Mouse (Mus musculus) gastrocnemius, postnatal 4 days (tissue): ENCODE data around the gene Pde11a. TPM values are rescaled to one million over a fixed set of nuclear protein-coding genes. Genes with fewer than 3 reads are reported as not detected.

Experiments used
- DNase-seq, 2 experiments: peaks; one replicate each; pipeline ENCODE4 v3.0.0; 2021 to 2022; ENCODE audit warnings: low spot score in 2 of 2, mixed read lengths in 2 of 2
- long read RNA-seq, 2 experiments: library from polyadenylated mRNA; stranded (forward); transcript quantifications; one replicate each; pipeline ENCODE4 v2.0.0; 2021
- total RNA-seq, 2 experiments: library from RNA; stranded (reverse); gene quantifications; 2 replicates each; pipeline ENCODE4 v1.2.3; 2021

The Pde11a gene
- under 1 TPM; 0.13 to 0.15 TPM for total RNA-seq
- long read RNA-seq, experiment 1 = 0 reads
- long read RNA-seq, experiment 2, partial matches to known transcripts = 0 of 1 reads
- long read RNA-seq, experiment 2, other reads (novel, unspliced or antisense) = 1 of 1 reads

DNA sequence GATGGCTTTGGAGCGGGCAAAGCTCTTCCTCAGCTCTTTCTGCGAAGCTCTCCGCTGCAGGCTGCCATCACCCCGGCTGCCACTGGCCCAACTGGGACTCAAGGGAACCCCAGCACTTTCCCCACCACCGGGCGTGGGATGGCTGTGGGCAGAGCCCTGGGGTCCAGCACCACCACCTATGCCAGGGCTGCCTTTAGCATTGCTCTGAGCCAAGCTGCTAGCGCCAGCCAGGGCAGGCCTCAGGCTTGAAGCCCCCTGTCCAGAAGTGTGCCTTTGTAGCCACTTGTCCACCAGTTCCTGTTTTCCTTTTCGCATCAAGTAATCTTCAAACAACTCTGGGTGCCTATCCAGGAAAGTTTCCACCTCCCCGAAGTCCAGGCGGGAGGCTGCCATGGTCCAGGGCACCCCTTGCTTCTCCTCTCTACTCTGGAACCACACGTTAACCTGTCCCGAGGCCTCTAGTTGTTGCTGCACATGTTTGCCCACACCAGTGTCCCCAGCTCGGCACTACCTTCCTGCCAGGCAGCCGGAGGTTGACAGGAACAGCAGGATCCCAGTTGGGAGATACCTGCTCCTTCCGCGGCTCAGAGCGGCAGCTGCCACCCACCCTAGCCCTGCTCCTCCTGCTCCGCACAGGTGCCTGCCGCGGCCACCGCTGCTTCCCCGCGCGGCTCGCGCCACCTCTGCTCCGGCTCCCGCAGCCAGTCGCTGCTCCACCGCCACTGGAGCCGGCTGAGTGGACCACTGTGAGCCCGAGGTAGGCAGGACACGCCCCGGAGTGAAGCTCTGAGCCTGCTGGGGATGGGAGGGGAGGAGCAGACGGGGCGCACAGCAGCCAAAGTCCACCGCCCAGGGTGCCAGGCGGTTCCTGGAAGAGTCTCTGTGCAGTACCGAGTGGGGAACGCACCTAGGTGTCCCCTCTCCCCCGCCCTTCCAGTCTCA, at the start of gene Pde11a:
Gene Pde11a (minus strand): TSS at position 560 of the 942 bp plus-strand sequence.
- peak in 1 of 2 experiments; percentile 17 for DNase-seq

DNA sequence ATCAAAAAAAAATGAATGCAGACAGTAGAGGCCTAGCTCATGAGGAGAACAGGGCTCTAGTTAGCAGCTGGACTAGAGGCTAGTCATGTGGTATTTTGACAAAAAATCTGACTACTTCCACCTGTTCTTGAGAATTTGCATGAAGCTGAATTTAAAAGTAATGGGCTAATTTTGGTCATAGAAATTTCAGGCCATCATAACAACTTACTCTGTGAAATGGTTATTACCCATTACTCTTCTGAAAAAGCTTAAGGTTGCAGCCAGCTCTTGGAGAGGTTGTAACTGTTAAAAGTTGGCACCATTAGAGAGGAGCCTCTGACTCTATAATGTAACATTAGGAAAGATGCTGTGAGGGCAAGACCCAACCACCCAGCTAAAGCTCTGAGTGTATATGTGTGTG, 48.0 kb upstream of the Pde11a start:
- no peak for DNase-seq

DNA sequence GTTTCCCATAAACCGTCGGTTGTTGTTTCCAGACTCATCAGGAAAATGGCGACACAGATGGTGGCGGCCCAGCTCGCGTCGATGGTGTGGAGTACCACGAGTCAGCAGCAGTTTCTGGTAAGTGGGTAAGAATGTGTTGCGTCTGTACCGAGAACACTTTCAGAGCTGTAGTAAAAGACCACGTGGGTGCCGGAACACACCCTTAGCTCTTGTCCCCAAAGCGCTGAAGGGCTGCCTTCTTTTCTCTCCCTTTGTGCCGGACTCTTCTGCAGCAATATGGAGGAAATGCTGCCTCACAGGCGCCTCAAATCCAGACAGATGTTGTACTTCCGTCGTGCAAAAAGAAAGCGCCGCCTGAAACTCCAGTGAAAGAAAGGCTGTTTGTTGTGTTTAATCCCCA, 40.1 kb upstream of the Pde11a start:
- no peak for DNase-seq

DNA sequence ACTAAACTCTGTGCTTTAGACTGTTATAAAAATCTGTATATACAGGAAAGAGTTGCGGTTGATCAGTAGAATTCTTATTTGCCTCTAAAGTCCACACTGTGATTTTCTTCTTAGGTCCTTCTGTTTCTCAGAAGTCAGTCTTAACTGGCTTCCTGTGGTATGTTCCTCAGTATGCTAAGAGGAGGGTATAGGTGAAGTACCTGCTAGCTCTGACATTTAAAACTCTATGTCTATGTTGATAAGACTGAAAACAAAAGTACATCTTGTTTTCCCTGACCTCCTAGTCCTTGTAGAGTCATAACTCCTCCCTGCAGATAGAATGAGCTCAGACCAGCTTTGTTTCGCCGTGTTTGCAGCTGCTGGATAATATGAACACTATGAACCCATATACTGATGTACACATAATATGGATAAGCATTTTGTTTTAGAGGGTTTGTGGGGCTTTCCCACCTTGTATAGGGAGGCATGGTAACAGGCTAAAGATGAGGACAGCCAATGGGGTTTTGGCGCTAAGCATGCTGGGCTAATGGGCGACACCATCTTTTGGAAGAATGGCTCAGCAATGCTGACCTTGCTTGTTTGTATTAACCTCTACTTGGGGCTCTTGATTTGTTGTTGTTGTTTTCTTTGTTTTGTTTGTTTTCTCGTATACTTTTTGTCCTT, 36.1 kb upstream of the Pde11a start:
- no peak for DNase-seq

DNA sequence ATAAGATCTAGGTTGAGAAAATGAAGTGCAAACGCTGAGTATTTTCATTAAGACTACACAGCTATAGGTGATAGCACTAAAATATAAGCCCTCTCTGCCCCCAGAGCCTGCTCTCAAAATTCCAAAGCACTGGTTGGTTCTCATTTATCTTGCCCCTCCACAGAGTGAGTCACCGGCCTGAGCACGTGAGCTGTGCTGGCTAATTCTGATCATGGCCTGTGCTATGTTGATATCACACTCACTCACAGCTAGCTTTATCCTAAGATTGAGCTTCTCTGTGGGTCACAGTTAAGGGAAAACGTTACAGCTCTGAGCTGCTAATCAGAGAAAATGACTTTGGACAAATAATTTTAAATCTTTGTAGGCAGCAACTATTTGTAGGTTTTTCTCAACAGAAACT, 33.7 kb upstream of the Pde11a start:
- no peak for DNase-seq

DNA sequence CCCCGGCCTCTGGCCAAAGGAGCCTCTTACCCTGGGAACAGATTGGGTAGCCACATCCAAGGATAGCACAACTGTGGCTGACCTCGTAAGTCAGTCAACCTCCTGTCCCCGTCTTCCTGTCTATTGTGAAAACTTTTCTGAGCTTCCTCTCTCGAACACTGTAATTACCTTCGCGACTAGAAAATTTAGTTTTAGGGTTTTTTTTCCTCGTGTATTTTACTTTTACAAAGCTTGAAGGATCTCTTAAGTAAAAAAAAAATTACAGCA, 32.0 kb upstream of the Pde11a start:
- no peak for DNase-seq

DNA sequence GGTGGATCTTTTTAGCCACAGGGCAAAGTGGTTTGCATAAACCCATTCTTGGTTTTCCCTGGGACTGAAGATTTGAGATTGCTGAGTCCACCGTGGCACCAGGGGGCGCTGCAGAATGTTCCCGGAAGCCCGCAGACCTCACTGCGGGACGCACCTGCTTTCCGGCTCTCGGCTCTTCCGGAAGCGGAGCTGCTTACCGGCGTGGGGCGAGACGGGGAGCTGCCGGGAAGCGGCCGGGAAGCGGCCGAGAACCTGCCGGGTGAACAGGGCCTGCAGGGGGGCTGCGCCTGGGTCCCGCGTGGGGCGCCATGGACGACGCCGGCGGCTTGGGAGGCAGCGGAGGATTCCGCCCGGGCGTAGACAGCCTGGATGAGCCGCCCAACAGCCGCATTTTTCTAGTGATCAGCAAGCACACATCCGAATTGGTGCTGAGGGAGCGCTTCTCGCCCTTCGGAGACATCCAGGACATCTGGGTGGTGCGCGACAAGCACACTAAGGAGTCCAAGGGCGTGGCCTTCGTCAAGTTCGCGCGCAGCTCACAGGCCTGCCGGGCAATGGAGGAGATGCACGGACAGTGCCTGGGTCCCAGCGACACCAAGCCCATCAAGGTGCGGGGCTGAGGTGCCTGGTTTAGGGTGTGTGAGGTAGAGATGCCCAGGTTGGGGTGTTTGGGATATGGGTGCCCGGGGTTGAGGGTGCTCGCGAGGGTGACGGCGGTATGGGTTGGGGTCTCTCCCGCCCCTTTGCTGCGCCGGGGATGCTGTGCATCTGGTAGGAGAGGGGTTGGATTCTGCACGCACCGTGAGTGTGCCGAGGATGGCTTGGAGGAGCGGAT, 31.5 kb upstream of the Pde11a start, which contains the start of gene Rbm45:
Gene Rbm45 (plus strand): TSS at position 164 of the 835 bp plus-strand sequence.
- DNase-seq = peak; percentile 81 to 89

DNA sequence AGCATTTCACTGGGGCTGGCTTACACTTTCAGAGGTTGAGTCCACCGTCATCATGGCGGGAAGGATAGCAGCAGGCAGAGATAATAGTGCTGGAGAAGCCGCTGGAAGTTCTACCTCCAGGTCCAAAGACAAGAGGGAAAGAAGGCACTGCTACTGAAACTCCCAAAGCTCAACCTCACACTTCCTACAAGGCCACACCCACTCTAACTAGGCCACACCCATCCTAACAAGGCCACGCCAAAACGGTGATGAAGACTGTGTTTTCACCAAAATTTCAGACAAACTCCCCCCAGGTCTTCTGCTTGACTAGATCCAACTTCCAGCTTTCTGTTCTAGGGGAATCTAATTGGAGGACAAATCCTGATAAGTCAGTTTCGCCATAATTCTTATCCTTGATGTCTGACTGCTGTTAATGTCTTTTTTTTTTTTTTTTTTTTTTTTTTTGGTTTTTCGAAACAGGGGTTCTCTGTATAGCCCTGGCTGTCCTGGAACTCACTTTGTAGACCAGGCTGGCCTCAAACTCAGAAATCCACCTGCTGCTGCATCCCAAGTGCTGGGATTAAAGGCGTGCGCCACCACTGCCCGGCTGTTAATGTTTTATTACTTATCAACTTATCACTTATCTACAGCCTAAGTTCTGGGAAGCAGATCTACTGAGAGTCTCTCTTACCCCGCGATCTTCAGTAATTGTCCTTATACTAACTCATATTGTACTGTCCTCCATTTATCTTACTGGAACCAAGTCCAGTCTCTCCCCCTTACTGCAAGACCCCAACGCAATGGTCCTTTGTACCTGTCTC, 30.5 kb upstream of the Pde11a start:
- DNase-seq = no peak

DNA sequence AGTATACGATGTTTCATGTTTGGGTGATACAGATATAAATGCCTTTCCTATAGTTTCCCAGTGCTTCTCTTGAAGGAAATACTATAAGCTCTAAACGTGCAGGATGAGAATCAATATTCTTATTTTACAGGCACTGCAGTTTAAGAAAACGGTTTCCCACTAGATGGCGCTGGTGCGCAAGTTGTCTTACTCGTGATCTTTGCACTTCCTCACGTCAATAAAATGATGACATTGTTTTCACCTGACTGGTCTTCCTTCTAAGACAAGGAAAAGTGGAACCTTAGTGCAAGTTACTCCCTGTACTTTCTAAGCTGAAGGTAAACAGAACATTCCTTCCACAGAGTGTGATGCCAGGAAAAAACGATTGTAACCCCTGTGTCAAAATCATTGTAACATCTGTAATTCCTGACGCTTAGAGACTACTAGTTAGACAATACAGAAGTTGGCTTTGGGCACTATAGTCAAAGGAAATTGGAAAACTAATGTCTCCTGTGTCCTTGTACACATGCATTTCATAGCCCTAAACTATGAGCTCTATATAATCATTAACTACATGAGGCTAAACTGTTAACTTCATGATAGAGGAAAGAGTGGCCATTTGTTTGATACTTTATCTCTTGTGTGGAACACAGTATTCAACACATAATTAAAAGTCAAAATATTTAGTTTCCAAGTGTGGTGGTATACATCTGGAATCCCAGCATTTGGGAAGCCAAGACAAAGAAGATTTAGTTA, 28.8 kb upstream of the Pde11a start:
- peak; percentile 68 to 80 for DNase-seq

DNA sequence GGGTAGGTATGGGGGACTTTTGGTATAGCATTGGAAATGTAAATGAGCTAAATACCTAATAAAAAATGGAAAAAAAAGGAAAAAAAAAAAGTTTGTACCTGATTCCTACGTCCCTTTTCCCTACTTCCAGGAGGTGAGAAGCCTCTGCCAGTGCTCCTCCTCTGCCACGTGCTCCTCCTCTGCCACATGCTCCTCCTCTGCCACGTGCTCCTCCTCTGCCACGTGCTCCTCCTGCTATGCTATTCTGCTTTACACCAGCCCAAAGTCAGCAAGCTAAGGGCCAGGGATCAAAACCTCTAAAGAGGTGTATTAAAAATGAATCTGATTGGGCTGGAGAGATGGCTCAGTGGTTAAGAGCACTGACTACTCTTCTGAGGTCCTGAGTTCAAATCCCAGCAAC, 27.2 kb upstream of the Pde11a start:
- DNase-seq = no peak

DNA sequence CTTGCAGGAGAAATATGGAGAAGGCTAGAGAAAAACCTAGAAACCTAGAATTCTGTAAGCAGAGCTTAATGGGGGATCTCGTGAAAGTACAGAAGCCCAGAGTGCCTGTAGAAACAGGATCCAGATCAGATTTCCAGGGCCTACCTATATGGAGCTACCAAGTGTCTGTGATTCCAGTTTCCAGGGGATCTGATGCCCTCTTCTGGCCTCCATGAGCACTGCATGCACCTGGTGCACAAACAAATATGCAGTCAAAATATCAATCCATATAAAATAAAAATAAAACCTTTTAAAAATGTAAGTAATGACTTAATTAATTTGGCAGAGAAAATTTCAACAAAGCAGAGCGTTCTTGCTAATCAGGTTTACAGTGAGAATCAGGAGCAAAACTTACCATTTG, 23.5 kb upstream of the Pde11a start:
- no peak for DNase-seq

DNA sequence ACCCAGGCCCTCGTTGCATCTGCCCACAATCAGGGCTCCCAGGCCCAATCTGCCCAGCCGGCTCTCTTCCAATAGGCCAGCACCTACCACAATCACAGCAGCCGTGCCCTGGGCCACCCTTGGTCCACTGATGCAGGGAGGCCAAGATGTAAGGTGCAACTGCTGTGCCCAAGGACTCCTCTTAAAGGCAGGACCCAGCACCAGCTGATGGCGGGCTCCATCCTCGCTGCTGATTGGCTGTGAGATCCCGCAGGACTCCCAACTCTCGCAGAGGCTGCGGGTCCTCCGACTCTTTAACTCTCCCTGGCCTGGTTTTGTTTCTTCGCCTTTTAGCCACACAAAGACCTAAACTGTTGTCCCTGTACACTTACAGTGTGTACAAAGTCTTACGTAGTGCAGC, 21.7 kb upstream of the Pde11a start, which contains the start of gene Cyct:
Gene Cyct (minus strand): TSS at position 225 of the 400 bp plus-strand sequence.
- DNase-seq = no peak

DNA sequence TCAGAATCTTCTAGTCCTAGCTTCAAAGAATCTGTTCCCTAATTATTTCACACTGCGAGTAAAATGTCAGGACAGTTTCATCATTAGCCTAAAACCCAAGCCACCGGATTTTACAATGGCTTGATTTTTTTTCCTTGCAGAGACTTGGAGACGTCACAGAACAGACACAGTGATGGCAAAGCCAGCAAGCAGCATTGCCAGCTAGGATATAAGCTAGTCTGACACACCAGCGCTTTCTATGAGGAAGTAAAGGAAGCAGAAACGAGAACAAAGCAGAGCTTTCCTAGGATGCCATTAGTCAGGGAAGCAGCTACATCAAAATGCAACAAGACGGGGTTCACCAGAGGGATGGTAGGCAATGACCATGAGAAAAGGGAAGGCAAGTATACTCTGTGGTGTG, 9.3 kb upstream of the Pde11a start:
- DNase-seq = no peak

DNA sequence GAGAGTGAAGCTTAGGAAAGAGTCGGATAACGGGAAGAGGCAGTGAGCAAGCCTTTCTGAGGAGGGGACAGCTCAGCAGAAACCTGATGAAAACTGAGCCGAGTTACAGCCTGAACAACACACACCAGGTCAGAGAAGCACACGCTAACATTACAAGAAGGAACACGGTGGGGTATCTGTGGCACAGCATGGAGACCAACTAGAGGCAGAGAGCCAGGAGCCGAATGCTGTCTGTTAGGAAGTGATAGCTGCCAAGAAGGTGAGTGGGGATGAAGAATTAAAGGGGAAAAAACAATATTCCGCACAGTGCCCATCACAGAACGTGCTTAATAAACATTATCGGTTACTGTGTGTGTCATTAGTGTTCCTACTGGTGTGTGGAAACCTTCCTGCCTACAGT, 3.6 kb upstream of the Pde11a start:
- peak in 1 of 2 experiments; percentile 0 for DNase-seq

DNA sequence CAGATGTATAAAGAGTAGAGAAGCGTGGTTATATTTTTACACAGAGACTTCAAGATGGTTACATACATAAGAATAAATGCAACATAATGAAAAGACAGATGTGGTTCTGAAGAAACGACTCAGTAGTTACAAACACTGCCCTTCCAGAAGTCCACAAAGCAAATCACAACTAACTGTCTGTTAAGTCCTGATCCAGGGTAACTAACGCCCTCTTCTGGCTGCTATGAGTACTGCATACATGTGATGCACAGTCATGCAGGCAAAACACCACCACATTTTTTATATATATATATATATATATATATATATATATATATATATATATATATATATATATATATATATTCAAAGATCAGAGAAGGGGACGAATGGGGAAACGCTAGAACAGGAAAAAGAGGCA, 4.0 kb downstream of the Pde11a start:
- DNase-seq = no peak

DNA sequence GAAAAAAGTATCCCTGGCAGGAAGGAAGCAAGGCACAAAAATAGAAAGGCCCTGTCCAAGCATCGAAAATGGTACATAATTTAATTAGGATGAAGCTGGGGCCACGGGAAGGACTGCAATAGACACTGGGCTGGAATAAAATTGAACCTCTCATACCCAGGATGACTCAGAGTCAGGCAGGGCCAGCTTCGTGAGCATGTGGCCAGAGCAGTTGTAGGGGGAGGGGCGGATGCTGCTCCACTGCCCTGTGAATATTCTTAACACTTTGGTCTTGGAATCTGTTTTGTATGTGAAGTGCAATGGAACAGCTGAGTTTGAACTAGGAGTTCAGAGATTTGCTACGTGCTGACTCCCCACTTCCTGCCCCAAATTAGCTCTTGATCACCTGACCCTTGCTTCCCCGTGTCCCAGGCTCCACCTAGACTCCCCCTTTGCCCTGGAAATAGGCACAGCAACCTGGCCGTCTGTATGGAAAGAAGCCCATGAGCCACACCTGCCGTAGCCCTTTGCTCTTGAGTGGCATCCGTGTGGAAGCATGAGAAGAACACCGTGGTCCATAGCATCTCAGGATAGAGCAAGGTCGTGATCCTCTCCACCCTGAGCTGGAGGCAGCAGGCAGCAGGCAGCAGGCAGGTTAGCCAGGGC, 6.3 kb downstream of the Pde11a start:
- DNase-seq = no peak

DNA sequence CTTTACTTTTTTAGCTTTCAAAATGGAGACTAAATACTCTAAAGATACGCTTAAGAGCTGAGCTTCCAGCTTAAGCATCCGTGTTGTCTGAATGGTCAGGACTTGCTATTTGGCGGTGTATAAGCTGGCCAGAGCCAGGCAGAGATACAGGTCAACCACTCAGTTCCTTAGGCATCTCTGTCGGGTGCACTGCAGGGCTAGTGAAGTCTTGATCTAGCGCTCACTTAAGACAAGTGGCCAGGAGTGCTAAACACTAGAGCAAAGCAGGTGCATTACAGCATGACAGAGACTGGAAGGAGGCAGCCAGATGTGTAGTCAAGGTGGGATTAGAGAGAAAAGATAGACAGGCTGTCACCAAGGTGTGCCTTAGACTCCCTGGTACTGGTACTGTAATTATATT, 8.5 kb downstream of the Pde11a start:
- no peak for DNase-seq

DNA sequence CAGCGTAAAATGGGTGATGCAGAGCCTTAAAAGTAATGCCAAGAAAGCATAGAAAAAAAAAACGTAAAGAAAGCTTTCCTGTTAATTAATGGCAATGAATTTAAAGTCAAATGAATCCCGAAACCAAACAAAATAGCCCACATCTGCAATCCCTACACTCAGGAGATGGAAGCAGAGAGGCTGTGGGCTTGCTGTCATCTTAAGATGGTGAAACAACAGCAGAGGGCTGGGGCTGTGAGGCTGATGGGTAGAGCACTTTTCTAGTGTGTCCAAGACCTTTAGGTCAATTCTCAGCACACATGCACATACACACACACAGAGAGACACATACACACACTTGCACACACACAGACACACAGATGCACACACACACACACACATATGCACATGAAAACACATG, 12.4 kb downstream of the Pde11a start:
- DNase-seq = no peak

DNA sequence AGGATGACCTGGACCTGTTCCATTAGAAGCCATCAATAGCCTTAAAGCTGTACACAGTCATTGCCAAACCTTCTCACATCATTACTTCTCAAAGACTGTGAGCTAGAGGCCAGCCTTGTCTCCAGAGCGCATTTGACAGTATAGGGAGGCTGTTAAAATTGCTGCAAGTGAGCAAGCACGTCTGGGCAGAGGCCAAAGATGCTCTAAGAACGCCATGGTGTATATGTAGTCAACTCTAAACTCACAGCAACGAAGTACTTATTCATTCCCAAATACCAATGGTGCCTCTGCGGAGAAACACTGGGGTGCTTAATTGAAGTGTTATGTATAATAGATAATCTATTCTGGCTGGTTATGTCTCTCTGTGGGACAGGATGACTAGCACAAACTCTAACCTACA, 14.1 kb downstream of the Pde11a start:
- no peak for DNase-seq
